Mouse (Mus musculus) thymus, adult 2 months (tissue): ENCODE results near the gene Mapk8ip1. TPM values are rescaled to one million over a fixed set of nuclear protein-coding genes. Genes with fewer than 3 reads are reported as not detected.

Source experiments
- DNase-seq: peaks from one replicate; pipeline ENCODE4 v3.0.0; 2021
- H3K27ac ChIP-seq: fragments of 200-500 bp; 2 replicates; pipeline ENCODE4 v1.5.1; 2012; ENCODE audit warnings: low read length, control low read depth; ENCODE audit not compliant: control insufficient read depth, insufficient read depth
- H3K27me3 ChIP-seq: fragments of 200-500 bp; 2 replicates; pipeline ENCODE4 v1.6.1; 2012; ENCODE audit warnings: mild to moderate bottlenecking, low read length, moderate library complexity, mixed read lengths; ENCODE audit not compliant: control insufficient read depth, insufficient read depth
- H3K36me3 ChIP-seq: fragments of 200-500 bp; 2 replicates; pipeline ENCODE4 v1.6.1; 2012; ENCODE audit warnings: mild to moderate bottlenecking, low read length, moderate library complexity; ENCODE audit not compliant: control insufficient read depth, insufficient read depth
- H3K4me1 ChIP-seq: fragments of 200-500 bp; replicated peaks from 2 replicates; pipeline ENCODE4 v1.6.1; 2012; ENCODE audit warnings: low read length; ENCODE audit not compliant: control insufficient read depth, insufficient read depth
- H3K4me3 ChIP-seq: fragments of 200-500 bp; 2 replicates; pipeline ENCODE4 v1.5.1; 2012; ENCODE audit warnings: mild to moderate bottlenecking, low read length, control low read depth, moderate library complexity; ENCODE audit not compliant: control insufficient read depth, insufficient read depth
- CTCF ChIP-seq: fragments of 200-500 bp; IDR thresholded peaks from 2 replicates; pipeline ENCODE4 v1.5.1; 2012; ENCODE audit warnings: mild to moderate bottlenecking, control low read depth, low read length, moderate library complexity, borderline replicate concordance; ENCODE audit not compliant: control insufficient read depth, poor library complexity, insufficient read depth; ENCODE audit errors: extremely low read depth
- POLR2A ChIP-seq: fragments of 200-500 bp; IDR thresholded peaks from 2 replicates; pipeline ENCODE4 v1.6.1; 2012; ENCODE audit warnings: mild to moderate bottlenecking, low read length, control low read depth, moderate library complexity; ENCODE audit not compliant: control insufficient read depth, poor library complexity, insufficient read depth; ENCODE audit errors: extremely low read depth
- WGBS: fragments of 180-500 bp; shearing (Covaris S2); methylation state at CpG from one replicate; pipeline ENCODE4 v1.1.7; 2018; 5-methylcytosine and 5-hydroxymethylcytosine counted together
- polyA plus RNA-seq: library from polyadenylated mRNA; depleted of rRNA; stranded (reverse); fragments of >200 nt; gene quantifications from 2 replicates; pipeline ENCODE4 v1.2.3, GENCODE M21; 2012

Gene Mapk8ip1
- polyA plus RNA-seq, 1 experiment, result 11.4 TPM

- TF ChIP-seq POLR2A, result no peak
- TF ChIP-seq CTCF, result no peak
- no peaks in the 10 kb centered on the region for H3K27me3 ChIP-seq
- H3K36me3 ChIP-seq, result peaks cover 31% of the 10 kb centered on the region
- H3K27ac ChIP-seq, result no peak overlapping the region
- H3K4me1 ChIP-seq, result peaks cover 24% of the 10 kb centered on the region
- H3K4me3 ChIP-seq, result no peak overlapping the region
- WGBS, result 94% methylated on average over 5 of the region's 5 CpGs
- no peak for DNase-seq
Measured at GRCm38 (mm10) chr2:92381161-92381560, 19.9 kb downstream of the Mapk8ip1 start.

DNA sequence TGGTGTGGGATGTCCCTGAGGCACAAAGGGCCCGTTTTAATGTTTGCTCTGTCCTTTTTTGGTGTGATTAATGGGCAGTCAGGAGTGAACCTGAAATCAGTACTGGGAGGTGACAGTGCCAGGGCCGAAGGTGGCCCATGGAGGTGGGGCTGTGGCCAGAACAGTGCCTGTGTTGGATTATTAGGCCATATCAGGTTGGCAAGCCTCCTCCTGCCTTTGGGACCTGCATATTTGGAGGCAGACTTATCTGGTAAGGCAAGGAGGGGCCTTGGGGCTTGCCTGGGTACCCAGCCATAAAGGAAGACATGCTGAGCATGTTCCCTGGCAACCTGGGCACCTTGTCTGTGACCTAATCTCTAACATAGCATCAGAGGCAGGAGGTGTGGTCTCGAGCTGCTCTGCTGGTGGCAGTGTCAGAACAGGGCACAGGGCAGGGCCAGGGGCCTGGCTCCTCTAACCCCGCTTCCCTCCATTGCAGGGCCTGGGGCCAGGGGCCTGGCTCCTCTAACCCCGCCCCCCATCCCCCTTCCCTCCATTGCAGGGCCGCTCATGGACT lies 20.5 kb downstream of the Mapk8ip1 start:
- H3K4me1 ChIP-seq, result peaks cover 30% of the 10 kb centered on the region
- TF ChIP-seq CTCF, result no peak
- TF ChIP-seq POLR2A, result no peak
- no peaks in the 10 kb centered on the region for H3K27me3 ChIP-seq
- H3K27ac ChIP-seq, result no peak overlapping the region
- 88% methylated on average over 6 of the region's 6 CpGs for WGBS
- H3K4me3 ChIP-seq, result no peak overlapping the region
- peaks cover 31% of the 10 kb centered on the region for H3K36me3 ChIP-seq
- no peak for DNase-seq

- H3K27me3 ChIP-seq, result no peaks in the 10 kb centered on the region
- DNase-seq, result no peak
- 84% methylated on average over 17 of the region's 17 CpGs for WGBS
- no peak overlapping the region for H3K27ac ChIP-seq
- no peak overlapping the region for H3K4me3 ChIP-seq
- H3K4me1 ChIP-seq, result peaks cover 30% of the 10 kb centered on the region
- TF ChIP-seq CTCF (no peak), POLR2A (no peak)
- H3K36me3 ChIP-seq, result peaks cover 31% of the 10 kb centered on the region
Measured at GRCm38 (mm10) chr2:92379783-92380494, 21.1 kb downstream of the Mapk8ip1 start.

GRCm38 (mm10) chr2:92377320-92377719 lies 23.7 kb downstream of the Mapk8ip1 start:
- no peak overlapping the region for H3K27ac ChIP-seq
- peaks cover 34% of the 10 kb centered on the region for H3K4me1 ChIP-seq
- H3K36me3 ChIP-seq, result peaks cover 31% of the 10 kb centered on the region
- no peak overlapping the region for H3K4me3 ChIP-seq
- H3K27me3 ChIP-seq, result no peaks in the 10 kb centered on the region
- no peak for TF ChIP-seq POLR2A
- no peak for TF ChIP-seq CTCF
- WGBS, result 97% methylated on average over 7 of the region's 7 CpGs
- no peak for DNase-seq

DNA sequence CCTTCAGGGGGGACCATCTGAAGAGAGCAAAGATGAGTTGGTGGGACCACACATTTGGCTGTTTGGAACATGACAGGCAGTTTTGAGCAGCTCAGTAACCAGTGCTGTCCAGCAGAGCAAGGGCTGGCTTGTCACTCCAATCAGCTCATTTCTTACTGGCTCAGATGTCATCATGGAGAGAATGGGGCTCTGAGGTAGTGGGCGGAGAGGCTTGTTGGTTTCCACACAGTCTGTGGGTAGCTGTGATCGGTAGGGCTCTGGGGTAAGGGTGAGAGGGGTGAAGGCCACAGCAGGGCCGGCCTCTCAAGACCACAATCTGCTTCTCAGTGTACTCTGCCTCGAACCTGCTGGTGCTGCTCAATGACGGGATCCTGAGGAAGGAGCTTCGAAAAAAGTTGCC lies 24.8 kb downstream of the Mapk8ip1 start:
- no peak for DNase-seq

GRCm38 (mm10) chr2:92375788-92376187 lies 25.3 kb downstream of the Mapk8ip1 start:
- Histone ChIP-seq H3K27me3 (no peaks in the 10 kb centered on the region), H3K4me3 (peak overlapping the region; percentile 91), H3K4me1 (peaks cover 48% of the 10 kb centered on the region), H3K27ac (peak overlapping the region; percentile 37; the same call in 1 of the 2 replicates), H3K36me3 (peaks cover 25% of the 10 kb centered on the region)
- TF ChIP-seq CTCF (no peak), POLR2A (no peak)
- no peak for DNase-seq
- 5% methylated on average over 10 of the region's 10 CpGs for WGBS

More for the DNA sequence above, 24.8 kb downstream of the Mapk8ip1 start:
- Histone ChIP-seq H3K27me3 (no peaks in the 10 kb centered on the region), H3K36me3 (peaks cover 29% of the 10 kb centered on the region), H3K4me1 (peaks cover 43% of the 10 kb centered on the region), H3K4me3 (no peak overlapping the region), H3K27ac (no peak overlapping the region)
- WGBS, result 85% methylated on average over 6 of the region's 6 CpGs
- TF ChIP-seq POLR2A (no peak), CTCF (no peak)
